Mouse (Mus musculus) kidney, adult 11 months (tissue): ENCODE measurements around the gene Mtch2.

Experiments used
- DNase-seq: peaks from one replicate; pipeline ENCODE4 v3.0.0; 2022

Gene Mtch2

GRCm38 (mm10) chr2:90911668-90912067 lies 64.7 kb downstream of the Mtch2 start:
- DNase-seq, result no peak

- peak; percentile 44 for DNase-seq
Observed at GRCm38 (mm10) chr2:90913671-90914070, 66.7 kb downstream of the Mtch2 start.

GRCm38 (mm10) chr2:90915516-90915915 lies 68.6 kb downstream of the Mtch2 start:
- DNase-seq, result no peak
